Mouse (Mus musculus) gastrocnemius, postnatal 14 days (tissue): ENCODE measurements around the gene Cda. TPM values are rescaled to one million over a fixed set of nuclear protein-coding genes. Genes with fewer than 3 reads are reported as not detected.
"Not testable (repeated sequence)": the region's sequence is repeated elsewhere in the genome, so short reads cannot be mapped to it uniquely, and the experiment has no call there.

Experiments used
- DNase-seq: peaks from one replicate; pipeline ENCODE4 v3.0.0; 2021; ENCODE audit warnings: mixed read lengths
- intact Hi-C: fragments of 180-260 bp; cut with DNase I; formaldehyde crosslinking; loops from one replicate; pipeline ENCODE4 v1.15.1; 2025; ENCODE audit warnings: low total_unique reads
- total RNA-seq, 2 experiments: library from RNA; stranded (reverse); gene quantifications; 2 replicates each; pipeline ENCODE4 v1.2.3; 2021

Cda gene
- total RNA-seq, 2 experiments from 2014 or later, result 0.55 to 1.9 TPM

DNA sequence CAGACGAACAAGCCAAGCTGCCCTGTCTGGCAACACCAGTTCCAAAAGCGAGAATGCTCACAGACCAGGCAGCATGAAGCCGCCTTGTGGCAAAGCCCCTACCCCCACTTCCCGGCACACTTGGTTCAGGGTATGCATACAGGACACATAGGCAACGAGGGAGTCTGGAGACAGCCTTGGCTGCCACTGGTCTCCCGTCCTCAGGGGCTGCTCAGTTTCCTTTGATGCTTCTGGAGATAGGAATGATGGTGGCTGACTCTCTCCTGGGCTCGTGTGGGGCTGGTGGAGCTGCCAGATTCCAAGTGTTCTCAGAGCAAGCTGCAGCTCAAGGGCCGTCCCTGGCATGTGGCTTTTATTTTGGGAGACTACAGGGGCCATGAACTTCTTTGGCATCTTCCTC, 26.4 kb downstream of the Cda start:
- intact Hi-C loops, result no loop called here
- DNase-seq, result no peak

- intact Hi-C loops, result no loop called here
- DNase-seq, result peak; percentile 35
Observed at GRCm38 (mm10) chr4:138339963-138340362, 27.8 kb downstream of the Cda start.

DNA sequence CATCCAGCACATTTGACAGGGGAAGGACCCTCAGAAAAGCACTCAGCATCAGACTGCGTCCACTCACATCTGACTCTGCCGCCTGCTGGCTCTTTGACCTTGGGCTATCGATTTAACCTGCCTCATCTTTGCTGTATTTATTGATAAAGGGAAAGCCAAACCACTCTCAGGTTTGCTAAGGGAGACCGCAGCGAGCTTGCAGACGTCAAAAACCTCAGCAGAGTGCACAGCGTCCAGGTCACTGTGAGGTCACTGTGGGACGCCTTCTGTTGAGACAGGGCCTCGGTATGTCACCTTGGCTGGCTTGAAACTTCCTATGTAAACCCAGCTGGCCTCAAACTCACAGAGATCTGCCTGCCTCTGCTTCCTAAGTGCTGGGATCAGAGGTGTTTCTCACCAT, 30.5 kb downstream of the Cda start:
- intact Hi-C loops, result no loop called here
- DNase-seq, result no peak

- DNase-seq, result no peak
- intact Hi-C loops, result no loop called here
Observed at GRCm38 (mm10) chr4:138336876-138337275, 30.9 kb downstream of the Cda start.

DNA sequence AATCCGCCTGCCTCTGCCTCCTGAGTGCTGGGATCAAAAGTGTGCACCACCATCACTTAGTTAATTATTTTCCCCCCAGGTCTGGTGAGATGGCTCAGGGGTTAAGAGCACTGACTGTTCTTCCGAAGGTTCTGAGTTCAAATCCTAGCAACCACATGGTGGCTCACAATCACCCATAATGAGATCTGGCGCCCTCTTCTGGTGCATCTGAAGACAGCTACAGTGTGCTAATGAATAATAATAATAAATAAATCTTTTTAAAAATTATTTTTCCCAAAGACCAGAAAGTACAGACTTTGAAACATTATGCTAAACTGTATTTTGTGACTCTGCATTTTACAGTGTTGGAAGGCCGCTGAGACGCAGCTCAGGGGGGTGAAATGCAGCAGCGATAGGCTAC, 32.1 kb downstream of the Cda start:
- intact Hi-C loops, result no loop called here
- no peak for DNase-seq

GRCm38 (mm10) chr4:138335036-138335435, 32.8 kb downstream of the Cda start:
- intact Hi-C loops, result no loop called here
- no peak for DNase-seq

GRCm38 (mm10) chr4:138333135-138333534, 34.7 kb downstream of the Cda start:
- DNase-seq, result no peak
- intact Hi-C loops, result loop anchor here (5.0 kb wide), 1 partner anchor 39 kb away; no protein-coding TSS in a partner anchor

DNA sequence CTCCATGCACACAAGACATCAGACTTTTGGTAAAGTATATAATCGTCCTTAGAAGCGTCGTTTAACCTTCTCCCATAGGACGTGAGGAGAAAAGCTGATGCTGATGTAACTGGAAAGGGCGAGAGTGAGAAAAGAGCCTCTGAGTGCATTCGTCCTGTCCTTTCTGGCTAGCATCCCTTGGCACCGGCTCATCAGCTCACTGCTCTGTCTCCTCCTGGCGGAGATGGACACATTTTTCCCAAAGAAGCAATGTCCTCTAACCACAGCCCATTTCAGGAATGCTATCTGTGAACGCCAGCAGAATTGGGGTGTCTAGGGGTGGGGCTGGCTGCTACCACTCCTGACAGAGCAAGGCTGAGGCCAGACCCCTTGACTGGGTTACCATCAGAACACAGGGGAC, 36.1 kb downstream of the Cda start:
- DNase-seq, result peak; percentile 72

GRCm38 (mm10) chr4:138330264-138330671, 37.5 kb downstream of the Cda start:
- DNase-seq, result no peak
- intact Hi-C loops, result loop anchor here (5.0 kb wide), 1 partner anchor 42 kb away; no protein-coding TSS in a partner anchor

More for the DNA sequence above, 36.1 kb downstream of the Cda start:
- intact Hi-C loops, result loop anchor here (5.0 kb wide), 1 partner anchor 41 kb away; no protein-coding TSS in a partner anchor

GRCm38 (mm10) chr4:138327891-138328470, 39.8 kb downstream of the Cda start:
- DNase-seq, result no peak
- intact Hi-C loops, result loop anchor here (5.0 kb wide), 1 partner anchor 94 kb away; no protein-coding TSS in a partner anchor

GRCm38 (mm10) chr4:138327155-138327554, 40.6 kb downstream of the Cda start:
- intact Hi-C loops, result loop anchor here (5.0 kb wide), 1 partner anchor 95 kb away; no protein-coding TSS in a partner anchor
- DNase-seq, result not testable (repeated sequence)

GRCm38 (mm10) chr4:138326077-138326695, 41.6 kb downstream of the Cda start, which contains the start of gene Pink1:
Gene Pink1 (minus strand): TSS chr4:138326307.
- peak; percentile 92 for DNase-seq
- intact Hi-C loops, result loop anchor here (5.0 kb wide), 1 partner anchor 96 kb away; no protein-coding TSS in a partner anchor

- peak; percentile 99 for DNase-seq
- intact Hi-C loops, result loop anchor here (5.0 kb wide), 1 partner anchor 97 kb away; no protein-coding TSS in a partner anchor
Observed at GRCm38 (mm10) chr4:138325466-138326076, 42.2 kb downstream of the Cda start.

- no peak for DNase-seq
- intact Hi-C loops, result no loop called here
Observed at GRCm38 (mm10) chr4:138324451-138324850, 43.3 kb downstream of the Cda start.

- intact Hi-C loops, result no loop called here
Observed at GRCm38 (mm10) chr4:138323753-138324152, 44.0 kb downstream of the Cda start.

DNA sequence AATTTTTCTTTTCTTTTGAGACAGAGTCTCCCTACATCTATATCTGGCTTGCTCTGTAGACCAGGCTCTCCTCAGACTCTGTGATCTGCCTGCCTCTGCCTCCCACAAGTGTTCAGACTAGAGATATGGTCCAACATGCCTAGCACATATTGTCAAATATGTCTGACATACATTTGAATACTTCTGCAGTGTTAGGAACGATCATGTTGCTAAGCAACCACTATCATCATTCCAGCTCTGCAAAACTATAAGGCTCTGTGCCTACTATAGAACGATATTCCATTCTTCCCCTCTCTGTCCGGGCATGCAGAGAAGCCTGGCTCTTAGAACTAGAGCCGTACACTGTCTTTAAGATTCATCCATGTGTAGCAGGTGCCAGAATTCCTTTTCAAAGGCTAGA, 45.1 kb downstream of the Cda start:
- intact Hi-C loops, result no loop called here
- no peak for DNase-seq

More at GRCm38 (mm10) chr4:138323753-138324152, 44.0 kb downstream of the Cda start:
- no peak for DNase-seq

DNA sequence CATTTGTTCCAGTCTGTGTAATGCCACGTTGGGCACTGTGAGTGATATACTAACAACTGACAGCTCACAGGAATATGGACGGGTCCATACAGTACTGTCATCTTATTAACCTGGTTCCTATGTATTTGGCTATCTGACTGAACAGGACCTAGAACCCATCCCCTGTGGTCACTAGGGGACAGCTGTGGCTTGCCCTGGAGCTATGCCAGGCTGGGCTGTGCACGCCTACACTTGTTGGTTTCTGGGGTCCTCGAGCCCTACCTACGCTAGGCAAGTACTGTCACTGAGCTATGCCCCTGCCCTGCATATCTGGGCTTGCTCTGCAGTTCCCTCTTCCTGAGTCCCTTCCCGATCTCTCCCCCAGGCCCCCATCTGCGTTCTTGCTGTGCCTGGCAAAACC, 46.3 kb downstream of the Cda start:
- no peak for DNase-seq

DNA sequence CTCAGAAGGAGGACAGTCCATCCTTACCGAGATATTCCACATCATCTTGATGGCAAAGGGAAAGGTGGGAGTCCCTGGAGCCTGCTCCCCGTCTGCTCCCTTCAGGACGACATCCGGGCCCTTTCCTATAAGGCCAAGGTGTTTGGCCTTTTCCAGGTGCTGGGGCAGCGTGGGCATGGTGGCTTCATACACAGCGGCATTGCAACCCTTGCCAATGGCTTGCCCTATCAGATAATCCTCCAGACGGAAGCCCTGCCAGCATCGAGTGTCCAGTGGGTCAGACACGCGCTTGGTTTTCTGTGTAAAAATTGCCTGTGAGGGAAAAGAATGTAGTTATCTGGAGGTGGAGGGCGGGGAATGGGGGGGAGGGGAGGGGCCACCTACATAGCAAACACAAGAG, 47.1 kb downstream of the Cda start:
- intact Hi-C loops, result no loop called here
- DNase-seq, result no peak

More for the DNA sequence above, 46.3 kb downstream of the Cda start:
- intact Hi-C loops, result no loop called here

DNA sequence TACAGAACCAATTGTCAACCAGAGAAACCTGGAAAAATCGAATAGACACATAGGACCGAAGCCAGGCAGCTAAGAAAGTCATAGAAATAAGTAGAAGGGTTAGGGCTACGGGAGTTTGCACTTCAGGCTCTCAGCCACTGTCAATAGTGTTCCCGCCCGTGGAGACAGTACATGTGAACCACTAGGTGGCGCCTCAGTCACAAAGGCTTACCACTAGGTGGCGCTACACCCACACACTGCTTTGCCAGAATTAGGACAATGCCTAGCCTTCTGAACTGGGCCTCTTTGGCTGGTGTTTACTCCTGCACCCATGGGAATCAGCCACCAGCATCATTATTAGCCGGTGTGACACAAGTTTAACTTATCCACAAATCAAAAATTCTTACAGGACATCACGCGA, 48.3 kb downstream of the Cda start:
- intact Hi-C loops, result no loop called here
- peak; percentile 79 for DNase-seq

DNA sequence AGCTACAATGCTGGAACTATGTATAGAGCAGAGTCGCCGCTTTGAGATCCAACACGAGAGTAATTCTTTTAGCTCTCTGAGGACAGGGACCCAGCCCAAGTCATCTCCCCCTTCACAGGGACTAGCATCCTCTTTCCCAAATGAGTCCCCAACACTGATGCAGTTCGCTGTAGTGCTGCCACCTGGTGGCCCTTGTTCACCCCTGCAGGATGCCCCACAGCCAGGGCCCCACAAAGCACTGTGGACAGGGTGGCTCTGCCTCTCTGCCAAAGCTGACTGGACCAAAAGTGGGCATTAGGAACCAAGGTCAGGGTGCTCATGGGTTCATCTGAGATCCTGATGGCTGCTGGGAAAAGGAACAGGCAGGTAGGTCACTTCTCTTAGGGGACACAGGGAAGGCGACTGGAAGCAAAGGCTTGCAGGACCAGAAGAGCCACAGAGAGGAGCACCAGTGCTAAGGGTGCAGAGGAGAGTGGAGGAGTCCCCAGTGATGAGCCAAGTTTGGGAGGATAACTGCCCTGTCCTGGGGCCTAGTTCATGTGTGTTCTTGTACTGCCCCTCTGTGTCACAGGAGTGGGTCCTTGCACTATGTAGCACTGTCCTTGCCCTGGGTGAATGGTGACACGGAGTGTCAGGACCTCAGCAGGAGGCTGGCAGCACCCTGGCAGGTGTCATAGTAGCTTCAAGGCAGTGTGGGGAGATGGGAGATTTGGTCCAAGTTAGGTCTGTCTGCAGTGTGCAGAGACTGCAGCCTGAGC, 49.1 kb downstream of the Cda start:
- intact Hi-C loops, result no loop called here
- no peak for DNase-seq
